Mouse (Mus musculus) MEL (cell line): ENCODE results near the gene St6gal1.

Experiments used
- CTCF ChIP-seq, 3 experiments: IDR thresholded peaks in 2 of 3; conservative IDR thresholded peaks in 1 of 3; 2 replicates each; pipeline ENCODE4 v1.5.1; 2011 to 2012; ENCODE audit warnings: low read length in 3 of 3, low read depth in 2 of 3, mild to moderate bottlenecking in 2 of 3, improper control_type of control experiment in 1 of 3, inconsistent platforms in 1 of 3, mixed read lengths in 1 of 3, moderate library complexity in 1 of 3; ENCODE audit not compliant: control insufficient read depth in 1 of 3, insufficient read depth in 1 of 3, poor library complexity in 1 of 3, severe bottlenecking in 1 of 3
- E2F4 ChIP-seq: IDR thresholded peaks from 2 replicates; pipeline ENCODE4 v1.6.1; 2011; ENCODE audit warnings: low read depth, low read length, improper control_type of control experiment, borderline replicate concordance
- ELF1 ChIP-seq: IDR thresholded peaks from 2 replicates; pipeline ENCODE4 v1.6.1; 2014; ENCODE audit warnings: low read depth, mild to moderate bottlenecking, inconsistent platforms, low read length, improper control_type of control experiment, moderate library complexity
- EP300 ChIP-seq, 2 experiments: IDR thresholded peaks; 2 replicates each; pipeline ENCODE4 v1.6.1; 2011; ENCODE audit warnings: improper control_type of control experiment in 2 of 2, low read length in 2 of 2, low read depth in 1 of 2, mild to moderate bottlenecking in 1 of 2
- MAX ChIP-seq: IDR thresholded peaks from 2 replicates; pipeline ENCODE4 v1.6.1; 2011; ENCODE audit warnings: low read length, improper control_type of control experiment
- MEF2A ChIP-seq: IDR thresholded peaks from 2 replicates; pipeline ENCODE4 v1.6.1; 2014; ENCODE audit warnings: low read depth, mild to moderate bottlenecking, inconsistent platforms, low read length, improper control_type of control experiment; ENCODE audit not compliant: poor library complexity, insufficient replicate concordance, severe bottlenecking; ENCODE audit errors: extremely low read depth
- POLR2A ChIP-seq, 2 experiments: IDR thresholded peaks; 2 replicates each; pipeline ENCODE4 v1.6.1; 2011 to 2012; ENCODE audit warnings: low read length in 2 of 2, mild to moderate bottlenecking in 2 of 2, control low read depth in 1 of 2, improper control_type of control experiment in 1 of 2, low read depth in 1 of 2, moderate library complexity in 1 of 2; ENCODE audit not compliant: control insufficient read depth in 1 of 2, insufficient read depth in 1 of 2, poor library complexity in 1 of 2
- POLR2AphosphoS2 ChIP-seq: IDR thresholded peaks from 2 replicates; pipeline ENCODE4 v1.6.1; 2011; ENCODE audit warnings: low read length, improper control_type of control experiment
- POLR2AphosphoS5 ChIP-seq: IDR thresholded peaks from 2 replicates; pipeline ENCODE4 v1.6.1; 2012; ENCODE audit warnings: low read depth, borderline replicate concordance, mild to moderate bottlenecking, inconsistent platforms, low read length, moderate library complexity, mixed read lengths
- SIN3A ChIP-seq: IDR thresholded peaks from 2 replicates; pipeline ENCODE4 v1.6.1; 2012; ENCODE audit warnings: low read length, improper control_type of control experiment, inconsistent platforms
- UBTF ChIP-seq: IDR thresholded peaks from 2 replicates; pipeline ENCODE4 v1.6.1; 2012; ENCODE audit warnings: low read depth, mild to moderate bottlenecking, inconsistent platforms, low read length, improper control_type of control experiment, moderate library complexity, borderline replicate concordance; ENCODE audit not compliant: insufficient read depth
- USF1 ChIP-seq: IDR thresholded peaks from 2 replicates; pipeline ENCODE4 v1.6.1; 2014; ENCODE audit warnings: low read depth, mild to moderate bottlenecking, inconsistent platforms, low read length, improper control_type of control experiment, moderate library complexity
- USF2 ChIP-seq, 2 experiments: IDR thresholded peaks; 2 replicates each; pipeline ENCODE4 v1.6.1; 2011 to 2012; ENCODE audit warnings: improper control_type of control experiment in 2 of 2, low read length in 2 of 2, borderline replicate concordance in 1 of 2, inconsistent platforms in 1 of 2, low read depth in 1 of 2, mild to moderate bottlenecking in 1 of 2; ENCODE audit not compliant: insufficient read depth in 1 of 2

GRCm38 (mm10) chr16:23232691-23233090 lies 8.2 kb downstream of the St6gal1 start:
- TF ChIP-seq USF1 (no peak), CTCF (IDR thresholded peaks at IDR 0.05 in 2 of 3, conservative IDR thresholded peaks at IDR 0.05 in 1 of 3; ENCODE audit: control insufficient read depth in 1 of 3, insufficient read depth in 1 of 3, low read depth in 2 of 3, low read length in 3 of 3, poor library complexity in 1 of 3, severe bottlenecking in 1 of 3) (no peak), MEF2A (no peak), UBTF (no peak), ELF1 (no peak), POLR2AphosphoS5 (no peak), POLR2AphosphoS2 (no peak), EP300 (IDR thresholded peaks at IDR 0.05; ENCODE audit: low read depth in 1 of 2, low read length in 2 of 2) (no peak), POLR2A (IDR thresholded peaks at IDR 0.05; ENCODE audit: control insufficient read depth in 1 of 2, insufficient read depth in 1 of 2, low read depth in 1 of 2, low read length in 2 of 2, poor library complexity in 1 of 2) (no peak), MAX (no peak), SIN3A (no peak), USF2 (IDR thresholded peaks at IDR 0.05; ENCODE audit: borderline replicate concordance in 1 of 2, insufficient read depth in 1 of 2, low read depth in 1 of 2, low read length in 2 of 2) (no peak), E2F4 (no peak)
